Mouse (Mus musculus) liver, embryonic 15.5 days (tissue): ENCODE measurements at regions not wholly inside any gene's neighbourhood (a gene's known extent, or its start where the extent isn't known, plus 50 kb on each side); places are given as distances from the start of the nearest gene placed in this dataset.

Experiments used
- ATAC-seq: fragments of 200-750 bp; cut with Nextera tagmentation; 2 replicates; pipeline ENCODE4 v1.8.0; 2017; ENCODE audit warnings: moderate number of reproducible peaks, mild to moderate bottlenecking, moderate library complexity; ENCODE audit not compliant: insufficient read depth
- H3K27ac ChIP-seq: fragments of 300-500 bp; sonication (generic); replicated peaks from 2 replicates; pipeline ENCODE4 v1.5.1; 2015; ENCODE audit warnings: mild to moderate bottlenecking, inconsistent platforms
- H3K27me3 ChIP-seq: fragments of 300-500 bp; sonication (generic); 2 replicates; pipeline ENCODE4 v1.6.1; 2015; ENCODE audit warnings: mild to moderate bottlenecking, inconsistent platforms
- H3K36me3 ChIP-seq: fragments of 300-500 bp; sonication (generic); replicated peaks from 2 replicates; pipeline ENCODE4 v1.6.1; 2015; ENCODE audit warnings: moderate library complexity, mild to moderate bottlenecking, inconsistent platforms
- H3K4me1 ChIP-seq: fragments of 300-500 bp; sonication (generic); replicated peaks from 2 replicates; pipeline ENCODE4 v1.6.1; 2015; ENCODE audit warnings: inconsistent platforms
- H3K4me2 ChIP-seq: fragments of 300-500 bp; sonication (generic); 2 replicates; pipeline ENCODE4 v1.6.1; 2015; ENCODE audit warnings: moderate library complexity, mild to moderate bottlenecking, inconsistent platforms
- H3K4me3 ChIP-seq: fragments of 300-500 bp; sonication (generic); replicated peaks from 2 replicates; pipeline ENCODE4 v1.5.1; 2015; ENCODE audit warnings: mild to moderate bottlenecking, inconsistent platforms
- H3K9ac ChIP-seq: fragments of 300-500 bp; sonication (generic); 2 replicates; pipeline ENCODE4 v1.6.1; 2015; ENCODE audit warnings: moderate library complexity, mild to moderate bottlenecking, inconsistent platforms
- H3K9me3 ChIP-seq: fragments of 300-500 bp; sonication (generic); replicated peaks from 2 replicates; pipeline ENCODE4 v1.6.1; 2016; ENCODE audit warnings: inconsistent platforms
- WGBS: fragments of 180-500 bp; shearing (Covaris S2); methylation state at CpG from one replicate; pipeline ENCODE4 v1.1.7; 2015; ENCODE audit warnings: mixed read lengths; ENCODE audit not compliant: insufficient replicate concordance; 5-methylcytosine and 5-hydroxymethylcytosine counted together

DNA sequence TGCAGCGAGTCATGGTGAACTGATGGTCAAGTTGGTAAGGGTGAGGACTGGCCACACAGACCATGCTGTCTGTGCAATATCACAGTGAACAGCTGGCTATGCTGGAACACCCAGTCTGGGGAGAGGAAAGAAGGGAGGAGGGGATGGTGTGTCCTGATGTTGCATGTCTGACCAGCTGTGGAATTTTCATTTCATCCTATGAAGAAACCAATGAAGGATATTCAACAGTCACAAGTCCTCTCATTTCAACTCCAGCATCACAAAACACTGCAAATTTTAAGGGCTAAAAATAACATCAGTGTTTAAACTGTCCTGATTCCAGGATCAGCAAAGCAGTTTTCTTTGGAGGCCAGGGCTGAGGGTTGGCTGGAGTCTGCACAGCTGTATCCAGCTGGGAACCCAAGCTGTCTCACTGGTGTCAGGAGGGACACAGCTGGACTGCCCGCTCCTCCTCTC, 503.7 kb upstream of the Nox3 start:
- H3K4me2 ChIP-seq, result no peak overlapping the region
- no peaks in the 10 kb centered on the region for H3K4me1 ChIP-seq
- H3K27me3 ChIP-seq, result no peaks in the 10 kb centered on the region
- no peaks in the 10 kb centered on the region for H3K9me3 ChIP-seq
- H3K4me3 ChIP-seq, result no peak overlapping the region
- no peak overlapping the region for H3K9ac ChIP-seq
- H3K36me3 ChIP-seq, result no peaks in the 10 kb centered on the region
- no peak for ATAC-seq
- H3K27ac ChIP-seq, result no peak overlapping the region
- WGBS, result 57% methylated on average over 2 of the region's 2 CpGs

DNA sequence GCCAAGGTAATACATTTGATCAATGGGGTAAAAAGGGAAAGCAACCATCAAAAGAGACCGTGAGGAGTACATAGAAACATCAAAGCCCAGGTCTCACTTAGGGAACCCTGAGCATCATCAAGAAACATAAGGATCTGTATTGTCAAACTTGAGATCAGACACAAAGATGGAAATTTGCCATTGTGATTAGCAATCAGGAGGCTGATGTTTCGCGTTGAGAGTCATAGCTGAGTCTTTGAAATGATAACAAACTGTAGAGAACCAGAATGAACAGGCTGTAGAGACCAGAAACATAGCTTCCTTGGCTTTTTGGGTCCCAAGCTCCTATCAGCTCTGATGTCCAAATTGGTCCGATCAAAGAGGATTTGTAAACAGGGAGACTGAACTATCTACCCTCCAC, 505.2 kb upstream of the Nox3 start:
- ATAC-seq, result no peak
- H3K9ac ChIP-seq, result no peak overlapping the region
- no peaks in the 10 kb centered on the region for H3K4me1 ChIP-seq
- no peak overlapping the region for H3K4me3 ChIP-seq
- H3K27ac ChIP-seq, result no peak overlapping the region
- no peaks in the 10 kb centered on the region for H3K27me3 ChIP-seq
- no peak overlapping the region for H3K4me2 ChIP-seq
- H3K9me3 ChIP-seq, result no peaks in the 10 kb centered on the region
- 60% methylated on average over 4 of the region's 4 CpGs for WGBS
- H3K36me3 ChIP-seq, result no peaks in the 10 kb centered on the region

DNA sequence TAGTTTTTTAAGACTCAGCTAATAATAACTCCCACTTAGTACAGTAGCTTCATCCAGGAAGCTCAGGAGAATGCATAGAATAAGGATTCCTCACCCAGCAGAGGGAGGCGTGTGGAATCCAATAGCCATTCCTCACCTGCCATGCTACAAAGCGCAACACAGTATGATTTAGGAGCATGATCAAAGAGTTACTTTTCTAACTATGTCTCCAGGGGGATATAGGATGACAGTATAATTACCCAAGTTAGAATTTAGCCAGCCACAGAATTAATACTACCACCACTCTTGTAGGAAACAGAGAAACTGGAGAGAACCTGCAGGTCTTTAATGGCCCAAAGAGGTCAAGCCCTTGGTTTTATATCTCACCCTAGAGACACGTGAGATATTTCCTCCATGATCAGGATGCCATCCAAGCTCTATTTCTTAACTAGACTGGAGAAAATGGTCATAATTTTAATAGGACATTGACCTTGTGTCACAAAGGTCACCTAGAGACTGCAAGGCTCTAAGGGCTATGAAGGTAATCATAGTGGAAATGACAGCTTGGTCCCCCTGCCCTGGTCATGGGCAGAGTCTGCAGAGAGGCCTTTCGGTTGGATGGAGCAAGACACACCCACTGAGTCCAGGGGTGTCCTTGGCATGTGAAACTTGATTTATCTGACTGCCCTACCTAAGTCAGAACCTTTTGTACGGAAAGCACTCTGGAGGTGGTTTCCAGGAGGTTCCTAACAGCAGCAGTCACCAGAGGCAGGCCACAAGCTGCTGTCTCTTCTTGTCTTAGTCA, 512.3 kb upstream of the Nox3 start:
- Histone ChIP-seq H3K4me3 (no peak overlapping the region), H3K9me3 (no peaks in the 10 kb centered on the region), H3K27me3 (no peaks in the 10 kb centered on the region), H3K9ac (no peak overlapping the region), H3K36me3 (no peaks in the 10 kb centered on the region), H3K4me2 (no peak overlapping the region), H3K4me1 (no peaks in the 10 kb centered on the region), H3K27ac (no peak overlapping the region)
- WGBS, result 56% methylated on average over 5 of the region's 5 CpGs
- ATAC-seq, result no peak

DNA sequence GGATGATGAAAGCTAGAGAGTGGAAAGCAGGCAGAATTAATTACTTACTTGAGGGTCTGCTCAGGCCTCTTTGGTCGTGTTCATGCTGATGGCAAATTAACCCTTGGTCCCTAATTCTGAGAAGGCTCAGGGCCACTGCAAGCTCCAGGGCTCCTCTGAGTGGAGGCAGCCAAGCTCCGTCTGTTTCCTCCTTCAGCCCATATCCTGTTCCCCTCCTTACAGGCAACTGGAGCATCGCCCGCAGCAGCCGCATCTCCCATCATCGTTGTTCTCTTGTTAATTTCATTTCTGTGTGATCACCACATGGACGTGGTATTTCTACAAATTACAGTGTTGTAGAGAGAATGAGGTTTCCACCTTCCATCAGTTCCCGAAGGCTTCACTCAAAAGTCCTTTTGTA, 513.6 kb upstream of the Nox3 start:
- Histone ChIP-seq H3K27me3 (no peaks in the 10 kb centered on the region), H3K4me2 (no peak overlapping the region)
- ATAC-seq, result no peak

DNA sequence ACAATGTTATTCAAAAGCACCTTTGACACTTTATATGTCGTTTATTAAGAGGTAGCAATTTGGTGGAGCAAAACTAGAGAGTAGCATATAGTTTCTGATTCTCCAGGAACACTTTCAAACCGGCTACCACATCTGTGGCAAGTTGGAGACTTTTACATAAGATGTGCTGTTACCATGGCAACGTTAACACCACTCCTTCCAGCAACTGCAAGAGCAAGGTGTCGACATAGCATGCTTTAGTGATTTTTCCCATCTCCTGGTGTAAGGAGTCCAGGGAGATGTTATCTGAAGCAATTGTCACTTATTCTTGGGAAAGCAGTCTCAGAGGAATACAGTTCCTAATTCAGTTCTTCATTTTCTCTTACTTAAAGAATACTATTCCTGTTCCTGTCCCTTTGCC, 516.5 kb upstream of the Nox3 start:
- H3K9ac ChIP-seq, result no peak overlapping the region
- H3K9me3 ChIP-seq, result no peaks in the 10 kb centered on the region
- H3K4me2 ChIP-seq, result no peak overlapping the region
- H3K27ac ChIP-seq, result no peak overlapping the region
- no peaks in the 10 kb centered on the region for H3K4me1 ChIP-seq
- no peaks in the 10 kb centered on the region for H3K36me3 ChIP-seq
- ATAC-seq, result no peak
- 55% methylated on average over 4 of the region's 4 CpGs for whole genome bisulfite sequencing
- no peaks in the 10 kb centered on the region for H3K27me3 ChIP-seq
- no peak overlapping the region for H3K4me3 ChIP-seq

More for the DNA sequence above, 513.6 kb upstream of the Nox3 start:
- Histone ChIP-seq H3K9ac (no peak overlapping the region), H3K4me3 (no peak overlapping the region), H3K4me1 (no peaks in the 10 kb centered on the region), H3K27ac (no peak overlapping the region), H3K36me3 (no peaks in the 10 kb centered on the region), H3K9me3 (no peaks in the 10 kb centered on the region)
- WGBS, result 48% methylated on average over 8 of the region's 8 CpGs

DNA sequence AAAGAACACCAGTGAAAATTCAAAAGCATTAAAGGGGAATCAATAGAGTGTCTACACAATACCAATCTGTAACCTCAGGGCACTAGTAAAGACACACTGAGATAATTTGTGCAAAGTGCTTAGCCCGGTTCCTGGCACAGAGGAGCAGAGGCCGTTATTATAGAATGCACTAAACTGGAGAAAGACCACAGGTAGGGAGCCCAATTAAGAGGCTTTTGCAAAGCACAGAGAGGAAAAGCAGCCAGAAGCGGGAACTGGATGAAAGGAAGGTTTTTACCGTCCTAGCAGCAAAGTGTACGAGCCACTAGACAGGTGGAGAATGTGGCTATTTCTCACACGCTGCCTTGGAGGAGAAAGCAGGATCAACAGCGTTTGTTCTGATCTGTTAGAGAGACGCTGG, 518.9 kb upstream of the Nox3 start:
- no peak overlapping the region for H3K9ac ChIP-seq
- H3K27me3 ChIP-seq, result no peaks in the 10 kb centered on the region
- no peaks in the 10 kb centered on the region for H3K36me3 ChIP-seq
- H3K9me3 ChIP-seq, result no peaks in the 10 kb centered on the region
- no peak for ATAC-seq
- no peaks in the 10 kb centered on the region for H3K4me1 ChIP-seq
- H3K27ac ChIP-seq, result no peak overlapping the region
- H3K4me3 ChIP-seq, result no peak overlapping the region
- 68% methylated on average over 8 of the region's 8 CpGs for WGBS
- no peak overlapping the region for H3K4me2 ChIP-seq

DNA sequence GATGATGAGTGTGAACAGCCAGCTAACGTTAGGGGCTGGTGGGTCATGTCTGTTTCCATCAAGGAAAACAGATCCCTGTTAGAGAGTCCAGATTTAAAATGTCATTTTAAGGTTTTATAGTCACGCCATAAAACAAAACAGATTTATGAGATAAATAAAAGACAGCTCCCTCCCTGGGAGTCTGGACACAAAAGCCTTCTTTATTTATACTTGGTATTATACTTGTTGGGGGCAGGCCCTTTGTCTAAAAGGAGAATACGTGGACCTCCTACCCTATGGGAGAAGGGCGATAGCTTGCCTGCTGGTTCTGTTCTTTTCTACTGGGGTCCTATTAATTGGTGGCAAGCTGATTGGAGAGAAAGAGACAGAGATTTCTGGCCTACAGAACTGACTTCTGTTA, 520.1 kb upstream of the Nox3 start:
- no peak overlapping the region for H3K4me3 ChIP-seq
- H3K27me3 ChIP-seq, result no peaks in the 10 kb centered on the region
- no peak overlapping the region for H3K4me2 ChIP-seq
- H3K27ac ChIP-seq, result no peak overlapping the region
- no peaks in the 10 kb centered on the region for H3K9me3 ChIP-seq
- 68% methylated on average over 4 of the region's 4 CpGs for WGBS
- H3K9ac ChIP-seq, result no peak overlapping the region
- H3K4me1 ChIP-seq, result no peaks in the 10 kb centered on the region
- no peaks in the 10 kb centered on the region for H3K36me3 ChIP-seq
- no peak for ATAC-seq

DNA sequence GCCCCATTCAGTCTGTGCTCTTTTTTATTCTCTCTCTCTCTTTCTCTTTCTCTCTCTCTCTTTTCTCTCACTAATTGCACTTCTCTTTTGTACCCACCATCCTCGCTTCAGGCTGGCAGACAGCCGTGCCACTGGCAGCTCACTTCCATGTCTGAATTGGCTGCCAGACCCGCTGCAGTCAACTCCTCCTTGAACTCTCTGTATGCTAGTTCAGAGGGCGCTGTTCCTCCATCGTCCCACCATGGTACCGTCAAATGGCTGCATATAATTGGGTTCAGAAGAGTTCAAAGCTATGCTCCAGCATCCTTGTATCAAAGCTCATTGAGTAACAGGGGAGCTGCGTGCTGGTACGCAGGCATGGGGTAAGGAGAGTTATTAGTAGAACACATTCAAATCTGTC, 520.7 kb upstream of the Nox3 start:
- Histone ChIP-seq H3K27me3 (no peaks in the 10 kb centered on the region), H3K9ac (no peak overlapping the region), H3K4me1 (no peaks in the 10 kb centered on the region), H3K36me3 (no peaks in the 10 kb centered on the region), H3K9me3 (no peaks in the 10 kb centered on the region), H3K27ac (no peak overlapping the region), H3K4me3 (no peak overlapping the region), H3K4me2 (no peak overlapping the region)
- 69% methylated on average over 8 of the region's 8 CpGs for WGBS
- ATAC-seq, result no peak

DNA sequence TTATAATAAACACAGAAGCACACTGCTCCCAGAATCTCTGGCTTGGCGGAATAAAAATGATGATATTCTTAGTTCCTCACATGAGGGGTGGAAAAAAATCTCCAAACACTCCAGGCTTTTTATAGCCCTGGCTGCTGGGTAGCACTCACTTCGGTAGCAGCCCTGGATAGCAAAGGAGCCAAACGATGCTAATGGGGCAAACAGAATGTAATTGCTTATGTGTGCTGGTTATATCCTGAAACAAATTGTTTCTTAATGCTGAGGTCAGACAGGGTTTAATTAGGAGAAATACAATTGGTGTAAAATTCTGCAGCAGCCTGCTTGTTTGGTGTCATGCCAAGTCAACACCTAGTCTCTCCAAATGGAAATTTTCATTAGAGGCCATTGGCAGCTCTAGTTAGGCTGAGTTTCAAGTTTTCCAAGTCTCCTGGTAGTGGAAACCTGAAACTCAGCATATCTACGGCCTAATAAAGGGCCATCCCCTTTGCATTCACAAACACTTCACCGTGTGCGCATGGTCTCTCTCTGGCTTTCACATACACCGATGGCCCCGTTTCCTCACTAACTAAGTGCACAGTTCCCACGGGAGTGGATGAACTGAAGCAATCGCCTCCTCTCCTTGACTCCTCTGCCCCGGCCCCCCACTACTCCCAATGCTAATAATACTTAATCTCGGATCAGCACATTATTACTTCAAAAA, 524.8 kb upstream of the Nox3 start:
- Histone ChIP-seq H3K36me3 (no peaks in the 10 kb centered on the region), H3K9ac (no peak overlapping the region), H3K9me3 (no peaks in the 10 kb centered on the region), H3K4me3 (no peak overlapping the region), H3K27ac (no peak overlapping the region), H3K27me3 (no peaks in the 10 kb centered on the region), H3K4me1 (no peaks in the 10 kb centered on the region), H3K4me2 (no peak overlapping the region)
- 71% methylated on average over 12 of the region's 12 CpGs for WGBS
- no peak for ATAC-seq

DNA sequence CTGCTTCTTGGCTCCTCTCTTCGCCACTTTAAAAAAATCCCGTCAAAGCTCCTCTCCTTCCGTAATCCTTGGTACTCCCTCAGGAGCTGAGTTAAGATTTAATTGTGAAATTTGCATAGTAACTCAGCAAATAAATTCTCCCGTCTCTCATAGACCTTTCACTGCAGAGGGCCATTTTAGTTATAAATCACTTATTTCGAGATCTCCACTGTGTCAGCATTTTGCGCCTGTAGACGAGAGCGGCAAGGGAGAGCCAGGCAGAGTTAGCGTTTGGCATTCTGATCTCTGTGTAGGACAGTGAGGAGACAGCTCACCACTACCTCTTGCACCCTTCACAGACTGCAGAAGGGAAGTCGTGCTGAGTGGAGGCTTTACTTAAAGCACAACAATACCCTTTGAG, 531.8 kb upstream of the Nox3 start:
- Histone ChIP-seq H3K4me3 (no peak overlapping the region), H3K9me3 (no peaks in the 10 kb centered on the region), H3K4me1 (no peaks in the 10 kb centered on the region), H3K9ac (no peak overlapping the region), H3K27me3 (no peaks in the 10 kb centered on the region), H3K4me2 (no peak overlapping the region), H3K27ac (no peak overlapping the region), H3K36me3 (no peaks in the 10 kb centered on the region)
- no peak for ATAC-seq
- WGBS, result 64% methylated on average over 10 of the region's 10 CpGs

DNA sequence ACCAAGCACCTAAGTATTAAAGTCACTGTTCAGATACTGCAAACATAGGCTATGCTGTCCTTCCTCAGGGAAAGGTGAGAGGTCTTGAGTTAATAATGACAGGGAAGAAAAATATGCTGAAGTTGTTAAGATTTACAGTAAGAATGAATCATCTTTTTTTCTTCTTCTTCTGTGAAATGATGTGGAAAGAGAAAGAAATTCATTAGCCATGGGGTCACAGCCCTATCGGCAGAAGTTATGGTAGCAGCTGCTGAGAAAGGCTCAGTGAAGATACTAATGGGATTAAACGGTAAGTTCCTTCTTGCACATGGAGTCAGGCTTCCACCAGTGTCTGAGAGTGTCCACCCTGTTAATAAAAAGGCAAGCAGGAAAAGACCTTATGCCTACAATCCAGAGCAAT, 533.9 kb upstream of the Nox3 start:
- H3K9me3 ChIP-seq, result no peaks in the 10 kb centered on the region
- H3K27me3 ChIP-seq, result no peaks in the 10 kb centered on the region
- no peak for ATAC-seq
- H3K4me2 ChIP-seq, result no peak overlapping the region
- H3K9ac ChIP-seq, result no peak overlapping the region
- no peak overlapping the region for H3K4me3 ChIP-seq
- 52% methylated on average over 2 of the region's 2 CpGs for WGBS
- H3K36me3 ChIP-seq, result no peaks in the 10 kb centered on the region
- H3K4me1 ChIP-seq, result no peaks in the 10 kb centered on the region
- H3K27ac ChIP-seq, result no peak overlapping the region
